Mouse (Mus musculus): ENCODE measurements around the gene Mmel1.

Gene Mmel1

GRCm38 (mm10) chr4:154869440-154869839 is at the start of gene Mmel1:
Gene Mmel1, plus strand, starts transcription at chr4:154869585.
- DNase-seq (ENCODE audit: low spot score in 2 of 2) = no peak

GRCm38 (mm10) chr4:154825662-154826061 is 43.7 kb upstream of the Mmel1 start:
- peak in 1 of 2 experiments; percentile 44 for DNase-seq (ENCODE audit: low spot score in 2 of 2)

- no peak for DNase-seq (ENCODE audit: low spot score in 2 of 2)
These were observed 43.2 kb upstream of the Mmel1 start for GRCm38 (mm10) chr4:154826224-154826623.

- DNase-seq (ENCODE audit: low spot score in 2 of 2) = no peak
These were observed 42.2 kb upstream of the Mmel1 start for GRCm38 (mm10) chr4:154827181-154827580.

GRCm38 (mm10) chr4:154827861-154828610 is 41.3 kb upstream of the Mmel1 start:
- DNase-seq (ENCODE audit: low spot score in 2 of 2) = no peak

GRCm38 (mm10) chr4:154831915-154832573 is 37.3 kb upstream of the Mmel1 start:
- no peak for DNase-seq (ENCODE audit: low spot score in 2 of 2)

- no peak for DNase-seq (ENCODE audit: low spot score in 2 of 2)
These were observed 33.0 kb upstream of the Mmel1 start for GRCm38 (mm10) chr4:154836183-154836915.

GRCm38 (mm10) chr4:154837170-154837569 is 32.2 kb upstream of the Mmel1 start, which contains the start of gene Ttc34:
Gene Ttc34, plus strand, starts transcription at chr4:154837459.
- DNase-seq (ENCODE audit: low spot score in 2 of 2) = no peak

- no peak for DNase-seq (ENCODE audit: low spot score in 2 of 2)
These were observed 30.6 kb upstream of the Mmel1 start for GRCm38 (mm10) chr4:154838741-154839140.

GRCm38 (mm10) chr4:154839406-154839805 is 30.0 kb upstream of the Mmel1 start:
- DNase-seq (ENCODE audit: low spot score in 2 of 2) = no peak

- DNase-seq (ENCODE audit: low spot score in 2 of 2) = peak in 1 of 2 experiments; percentile 3
These were observed 16.7 kb upstream of the Mmel1 start for GRCm38 (mm10) chr4:154852696-154853095.

- peak in 1 of 2 experiments; percentile 2 for DNase-seq (ENCODE audit: low spot score in 2 of 2)
These were observed 15.5 kb upstream of the Mmel1 start for GRCm38 (mm10) chr4:154853881-154854280.

- DNase-seq (ENCODE audit: low spot score in 2 of 2) = no peak
These were observed 14.6 kb upstream of the Mmel1 start for GRCm38 (mm10) chr4:154854676-154855345.

- peak; percentile 88 to 89 for DNase-seq (ENCODE audit: low spot score in 2 of 2)
These were observed 13.5 kb upstream of the Mmel1 start for GRCm38 (mm10) chr4:154855721-154856479.

- DNase-seq (ENCODE audit: low spot score in 2 of 2) = no peak
These were observed 12.9 kb upstream of the Mmel1 start for GRCm38 (mm10) chr4:154856480-154856837.

GRCm38 (mm10) chr4:154856882-154857281 is 12.5 kb upstream of the Mmel1 start:
- DNase-seq (ENCODE audit: low spot score in 2 of 2) = no peak

GRCm38 (mm10) chr4:154857366-154858240 is 11.8 kb upstream of the Mmel1 start:
- DNase-seq (ENCODE audit: low spot score in 2 of 2) = peak in 1 of 2 experiments; percentile 5

GRCm38 (mm10) chr4:154858601-154859000 is 10.8 kb upstream of the Mmel1 start:
- no peak for DNase-seq (ENCODE audit: low spot score in 2 of 2)

- DNase-seq (ENCODE audit: low spot score in 2 of 2) = peak in 1 of 2 experiments; percentile 1
These were observed 7.4 kb upstream of the Mmel1 start for GRCm38 (mm10) chr4:154861967-154862366.

GRCm38 (mm10) chr4:154863436-154863935 is 5.9 kb upstream of the Mmel1 start:
- DNase-seq (ENCODE audit: low spot score in 2 of 2) = no peak

Measured in frontal cortex, postnatal 10 days (tissue).